Mouse (Mus musculus) CH12.LX (cell line): ENCODE data around the gene Fos. TPM values are rescaled to one million over a fixed set of nuclear protein-coding genes. Genes with fewer than 3 reads are reported as not detected.
A peak's percentile ranks its signal among the peaks of the same experiment; 100 is the strongest.

ENCODE experiments used
- DNase-seq: peaks from one replicate; pipeline ENCODE4 v3.0.0-alpha.2; 2013; ENCODE audit errors: extremely low read depth
- H3K27ac ChIP-seq: 2 replicates; pipeline ENCODE4 v1.5.1; 2012; ENCODE audit warnings: low read depth, mild to moderate bottlenecking, control low read depth, moderate library complexity; ENCODE audit not compliant: insufficient read depth
- H3K27me3 ChIP-seq: replicated peaks from 2 replicates; pipeline ENCODE3; 2012; ENCODE audit warnings: inconsistent platforms
- H3K36me3 ChIP-seq, 2 experiments: replicated peaks in 1 of 2; 2 replicates each; pipeline versions ENCODE3 to v1.6.1; 2012; ENCODE audit warnings: inconsistent platforms in 1 of 2, low read length in 1 of 2, mild to moderate bottlenecking in 1 of 2, mixed read lengths in 1 of 2, moderate library complexity in 1 of 2; ENCODE audit not compliant: control insufficient read depth in 1 of 2, insufficient read depth in 1 of 2
- H3K4me1 ChIP-seq, 2 experiments: 2 replicates each; pipeline ENCODE4 v1.6.1; 2012; ENCODE audit warnings: inconsistent platforms in 1 of 2, moderate library complexity in 1 of 2; ENCODE audit not compliant: insufficient read depth in 2 of 2, control insufficient read depth in 1 of 2
- H3K4me2 ChIP-seq: 2 replicates; pipeline ENCODE4 v1.6.1; 2012; ENCODE audit warnings: low read depth, mild to moderate bottlenecking, control low read depth; ENCODE audit not compliant: poor library complexity, insufficient read depth, severe bottlenecking
- H3K4me3 ChIP-seq, 3 experiments: fragments of 150-350 bp in 1 of 3; sonication (generic) in 1 of 3; replicated peaks in 1 of 3; 2 replicates each; pipeline versions ENCODE3 to v1.5.1; 2011 to 2012; ENCODE audit warnings: low read depth in 2 of 3, low read length in 2 of 3, mild to moderate bottlenecking in 2 of 3, moderate library complexity in 2 of 3, control low read depth in 1 of 3, improper control_type of control experiment in 1 of 3, inconsistent platforms in 1 of 3, mixed read lengths in 1 of 3; ENCODE audit not compliant: poor library complexity in 1 of 3
- H3K79me2 ChIP-seq: replicated peaks from 2 replicates; pipeline ENCODE4 v1.6.1; 2012; ENCODE audit warnings: mild to moderate bottlenecking, moderate library complexity; ENCODE audit not compliant: control insufficient read depth, poor library complexity, insufficient read depth, severe bottlenecking; ENCODE audit errors: extremely low read depth
- H3K9ac ChIP-seq: 2 replicates; pipeline ENCODE4 v1.6.1; 2012; ENCODE audit warnings: low read depth, mild to moderate bottlenecking, control low read depth, moderate library complexity; ENCODE audit not compliant: insufficient read depth
- H3K9me3 ChIP-seq: replicated peaks from 2 replicates; pipeline ENCODE3; 2012; ENCODE audit warnings: low read length, inconsistent platforms, mixed read lengths
- ELF1 ChIP-seq: IDR thresholded peaks from 2 replicates; pipeline ENCODE4 v1.6.1; 2014; ENCODE audit warnings: low read depth, mild to moderate bottlenecking, inconsistent platforms, low read length, improper control_type of control experiment
- ETS1 ChIP-seq: conservative IDR thresholded peaks from 2 replicates; pipeline ENCODE4 v1.6.1; 2012; ENCODE audit warnings: low read depth, mild to moderate bottlenecking, inconsistent platforms, low read length, improper control_type of control experiment, moderate library complexity
- GABPA ChIP-seq: IDR thresholded peaks from 2 replicates; pipeline ENCODE4 v1.6.1; 2012; ENCODE audit warnings: low read depth, low read length, improper control_type of control experiment, inconsistent platforms; ENCODE audit not compliant: insufficient replicate concordance
- IRF4 ChIP-seq: IDR thresholded peaks from 2 replicates; pipeline ENCODE4 v1.6.1; 2014; ENCODE audit warnings: low read depth, mild to moderate bottlenecking, inconsistent platforms, low read length, improper control_type of control experiment
- MAX ChIP-seq: IDR thresholded peaks from 2 replicates; pipeline ENCODE4 v1.6.1; 2011; ENCODE audit warnings: low read length, improper control_type of control experiment
- MAZ ChIP-seq: IDR thresholded peaks from 2 replicates; pipeline ENCODE4 v1.6.1; 2012; ENCODE audit warnings: low read depth, mild to moderate bottlenecking, inconsistent platforms, low read length, improper control_type of control experiment, moderate library complexity
- MXI1 ChIP-seq: IDR thresholded peaks from 2 replicates; pipeline ENCODE4 v1.6.1; 2011; ENCODE audit warnings: mild to moderate bottlenecking, low read depth, low read length, improper control_type of control experiment
- POLR2A ChIP-seq: IDR thresholded peaks from 2 replicates; pipeline ENCODE4 v1.6.1; 2011; ENCODE audit warnings: low read depth, mild to moderate bottlenecking, improper control_type of control experiment, low read length
- POLR2AphosphoS2 ChIP-seq: IDR thresholded peaks from 2 replicates; pipeline ENCODE4 v1.6.1; 2011; ENCODE audit warnings: low read depth, low read length, improper control_type of control experiment
- SMC3 ChIP-seq: IDR thresholded peaks from 2 replicates; pipeline ENCODE4 v1.6.1; 2011; ENCODE audit warnings: low read depth, low read length, improper control_type of control experiment
- TCF12 ChIP-seq: IDR thresholded peaks from 2 replicates; pipeline ENCODE4 v1.6.1; 2014; ENCODE audit warnings: low read depth, mild to moderate bottlenecking, inconsistent platforms, low read length, improper control_type of control experiment
- ZMIZ1 ChIP-seq: IDR thresholded peaks from 2 replicates; pipeline ENCODE4 v1.6.1; 2012; ENCODE audit warnings: low read depth, mild to moderate bottlenecking, inconsistent platforms, low read length, improper control_type of control experiment
- ZNF384 ChIP-seq: IDR thresholded peaks from 2 replicates; pipeline ENCODE4 v1.6.1; 2012; ENCODE audit warnings: low read depth, low read length, improper control_type of control experiment, inconsistent platforms
- dilution Hi-C: fragments of 300-500 bp; cut with MboI; formaldehyde crosslinking; loops from 2 replicates; pipeline ENCODE4 v1.14.3; 2020; ENCODE audit warnings: low sequenced_read_pairs; ENCODE audit not compliant: extremely low pct_unique_long_range_greater_than_20kb, extremely low pct_ligation_motif_present
- in situ Hi-C: fragments of 300-500 bp; cut with MboI; formaldehyde crosslinking; loops from 3 replicates; pipeline ENCODE4 v1.14.3; 2019; ENCODE audit warnings: low sequenced_read_pairs, low pct_ligation_motif_present, low pct_unique_long_range_greater_than_20kb, mixed read lengths
- polyA plus RNA-seq: library from polyadenylated mRNA; unstranded; fragments of >175 nt; gene quantifications from 2 replicates; pipeline ENCODE4 v1.2.1, GENCODE M21; 2012; ENCODE audit warnings: low read depth; ENCODE audit not compliant: insufficient read length
- total RNA-seq, 2 experiments: library from RNA; depleted of rRNA; stranded (reverse); fragments of 300-350 nt in 1 of 2; fragments of >200 nt in 1 of 2; gene quantifications; 2 replicates each; pipeline ENCODE4 v1.2.3; 2012 to 2014

The Fos gene
- total and polyA plus RNA-seq, 3 experiments: 0.11 to 0.20 (median 0.17) TPM

DNA sequence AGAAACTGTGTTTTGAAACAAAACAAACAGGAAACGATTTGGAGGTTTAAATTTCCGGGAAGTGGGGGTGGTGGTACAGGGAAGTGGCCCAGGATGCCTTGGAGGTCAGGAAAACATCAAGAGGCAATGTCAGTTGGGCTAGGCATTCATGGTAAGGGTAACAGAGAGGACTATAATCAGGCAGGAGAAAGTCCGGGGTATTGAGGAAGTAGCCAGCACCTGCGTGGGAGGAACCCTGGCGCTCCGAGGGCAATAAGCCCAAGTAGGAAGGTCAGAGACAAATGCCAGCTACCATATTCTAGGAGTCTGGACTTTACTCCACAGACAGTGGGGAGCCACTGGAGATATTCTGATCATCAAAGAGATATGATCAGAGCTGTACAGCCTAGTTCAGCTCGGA is 45.9 kb upstream of the Fos start:
- H3K9me3 ChIP-seq: no peaks in the 10 kb centered on the region
- peaks cover 6 to 21% of the 10 kb centered on the region in 2 experiments for H3K4me1 ChIP-seq
- H3K79me2 ChIP-seq: no peaks in the 10 kb centered on the region
- no peak overlapping the region for H3K27ac ChIP-seq
- H3K4me2 ChIP-seq: no peak overlapping the region
- TF ChIP-seq POLR2A (no peak), MXI1 (no peak), ELF1 (no peak), GABPA (no peak), SMC3 (no peak), ETS1 (no peak), TCF12 (no peak), IRF4 (no peak), MAX (no peak), MAZ (no peak)
- H3K9ac ChIP-seq: no peak overlapping the region
- dilution Hi-C loops (no loop called here), in situ Hi-C loops (no loop called here)
- no peaks in the 10 kb centered on the region for H3K36me3 ChIP-seq
- H3K4me3 ChIP-seq: no peak overlapping the region
- H3K27me3 ChIP-seq: peaks cover 3% of the 10 kb centered on the region
- DNase-seq: no peak

DNA sequence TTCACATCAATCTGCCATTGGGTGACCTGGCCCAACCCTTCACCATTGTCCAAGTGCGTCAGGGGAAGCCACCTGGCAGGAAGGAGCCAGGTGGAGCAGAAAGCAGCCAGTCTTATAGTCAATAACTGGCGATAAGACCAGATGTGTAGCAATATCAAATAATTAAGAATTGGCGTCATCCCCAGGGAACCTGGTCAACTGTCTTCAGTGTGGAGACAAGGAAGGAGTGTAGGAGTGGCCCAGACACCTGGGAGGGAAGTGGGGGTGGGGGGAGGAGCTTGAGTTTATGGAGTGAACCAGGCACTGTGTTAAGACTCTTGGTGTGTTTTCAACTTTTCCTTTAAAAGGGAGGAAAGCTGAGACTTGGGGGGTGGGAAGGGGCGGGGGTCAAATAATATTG is 43.7 kb upstream of the Fos start:
- Histone ChIP-seq H3K4me2 (no peak overlapping the region), H3K4me3 (no peak overlapping the region), H3K36me3 (no peaks in the 10 kb centered on the region), H3K27me3 (peaks cover 4% of the 10 kb centered on the region), H3K4me1 (peaks cover 3 to 15% of the 10 kb centered on the region in 2 experiments; a peak in 3 of 4 replicates), H3K27ac (no peak overlapping the region), H3K9me3 (no peaks in the 10 kb centered on the region), H3K79me2 (no peaks in the 10 kb centered on the region), H3K9ac (no peak overlapping the region)
- no peak for DNase-seq
- in situ Hi-C loops: no loop called here
- no peak for TF ChIP-seq SMC3
- TF ChIP-seq GABPA: no peak
- TF ChIP-seq POLR2AphosphoS2: no peak
- dilution Hi-C loops: no loop called here

DNA sequence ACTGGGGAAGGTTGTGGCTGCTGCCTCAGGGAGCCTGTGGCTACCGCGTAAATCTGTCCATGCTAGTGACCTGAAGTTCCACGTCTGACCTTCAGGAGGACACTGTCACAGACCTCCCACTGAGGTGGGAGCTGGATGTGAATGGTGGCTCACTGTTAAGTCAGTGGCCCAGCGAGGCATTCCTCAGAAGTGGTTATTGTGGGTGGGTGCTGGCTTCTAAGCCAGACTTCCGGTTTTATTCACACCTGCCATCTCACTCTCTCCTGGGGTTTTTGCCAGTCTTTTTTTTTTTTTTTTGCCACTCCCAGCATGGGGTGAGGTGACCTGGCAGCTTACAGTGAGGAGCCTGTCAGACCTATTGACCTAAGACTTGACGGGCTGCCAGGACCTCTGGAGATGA is 43.3 kb upstream of the Fos start:
- Histone ChIP-seq H3K27ac (no peak overlapping the region), H3K9ac (no peak overlapping the region), H3K27me3 (peaks cover 2% of the 10 kb centered on the region), H3K9me3 (no peaks in the 10 kb centered on the region), H3K36me3 (no peaks in the 10 kb centered on the region), H3K4me1 (peaks cover 3 to 15% of the 10 kb centered on the region in 2 experiments; a peak in 3 of 4 replicates), H3K4me2 (no peak overlapping the region), H3K4me3 (no peak overlapping the region), H3K79me2 (no peaks in the 10 kb centered on the region)
- no peak for TF ChIP-seq ZMIZ1
- peak; percentile 75 for TF ChIP-seq ZNF384
- in situ Hi-C loops: no loop called here
- no peak for DNase-seq
- dilution Hi-C loops: no loop called here
